Mouse (Mus musculus): ENCODE measurements around the gene Plekhb2.

- TF ChIP-seq EP300 (IDR thresholded peaks at IDR 0.05; ENCODE audit: low read depth): no peak
- no peak for TF ChIP-seq CTCF (IDR thresholded peaks at IDR 0.05; ENCODE audit: low read depth)
Observed at GRCm38 (mm10) chr1:34928656-34929055, 78.9 kb downstream of the Plekhb2 start.

Measured in liver, postnatal 0 days (tissue).